Mouse (Mus musculus): ENCODE measurements around the gene Dppa3.

DNA sequence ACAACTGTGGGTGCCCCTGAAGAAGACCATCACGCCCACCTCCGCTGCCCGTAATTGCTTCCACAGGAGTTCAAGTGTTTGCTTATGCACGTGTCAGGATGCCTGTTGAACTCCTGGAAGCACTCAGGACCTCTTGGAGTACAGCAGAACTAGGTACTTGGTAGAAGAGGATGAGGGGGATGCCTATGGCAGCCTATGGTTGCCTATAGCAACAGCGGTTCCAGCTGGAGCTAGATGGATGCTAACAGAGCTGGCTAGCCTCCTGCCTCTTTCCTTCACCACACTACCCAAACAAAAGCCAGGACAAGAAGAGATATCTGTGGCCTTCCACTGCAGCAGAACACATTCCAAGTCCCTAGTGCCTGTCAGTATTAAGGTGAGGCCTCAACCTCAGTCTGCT lies 41.5 kb downstream of the Dppa3 start:
- no peak for TF ChIP-seq CTCF (IDR thresholded peaks at IDR 0.05; ENCODE audit: low read depth, low read length)
- TF ChIP-seq EP300 (IDR thresholded peaks at IDR 0.05; ENCODE audit: insufficient read depth, low read depth, low read length): no peak
- TF ChIP-seq POLR2A (IDR thresholded peaks at IDR 0.05; ENCODE audit: insufficient read depth, low read length): no peak
